8 mouse cellular contexts compared by ENCODE assay signal in genomic region chr12:26415104-26415771, GRCm38 (mm10). TPM values are rescaled to one million over a fixed set of nuclear protein-coding genes. Genes with fewer than 3 reads are reported as not detected.
DNase-seq lines count a peak whose midpoint lies in the region; ATAC-seq lines count a peak whose summit lies in the region.

Rnf144a (minus strand) TSS chr12:26415254.

- H3K4me3 ChIP-seq in forebrain, embryonic 10.5 days, result peak within 1 kb of the TSS; percentile 95
- H3K4me3 ChIP-seq in heart, embryonic 14.5 days (ENCODE audit: control insufficient read depth in 1 of 2, insufficient read depth in 1 of 2, low read depth in 1 of 2, low read length in 2 of 2), result peak within 1 kb of the TSS; percentile 77 to 86
- H3K4me3 ChIP-seq in liver, embryonic 12.5 days, result peak within 1 kb of the TSS; percentile 68
- H3K4me3 ChIP-seq in stomach, embryonic 14.5 days (ENCODE audit: low read depth, low read length), result peak within 1 kb of the TSS; percentile 97

- H3K9me3 ChIP-seq in forebrain, embryonic 10.5 days, result no peaks in the 10 kb centered on the region
- H3K9me3 ChIP-seq in heart, embryonic 14.5 days (ENCODE audit: control insufficient read depth, low read length), result no peaks in the 10 kb centered on the region
- H3K9me3 ChIP-seq in liver, embryonic 12.5 days (replicated peaks), result no peaks in the 10 kb centered on the region
- H3K9me3 ChIP-seq in stomach, embryonic 14.5 days (ENCODE audit: control insufficient read depth, low read depth, low read length), result no peaks in the 10 kb centered on the region

- peak within 1 kb of the TSS; percentile 98 for H3K4me2 ChIP-seq in heart, embryonic 14.5 days (ENCODE audit: low read length)
- peak within 1 kb of the TSS; percentile 88 for H3K4me2 ChIP-seq in liver, embryonic 12.5 days
- H3K4me2 ChIP-seq in stomach, embryonic 14.5 days (replicated peaks; ENCODE audit: low read depth, low read length), result peak within 1 kb of the TSS; percentile 64

- peak; percentile 67; the same call in 1 of the 2 replicates for ATAC-seq in heart, embryonic 14.5 days (ENCODE audit: insufficient number of reproducible peaks, insufficient read depth, low FRiP score, low read depth)
- ATAC-seq in liver, embryonic 12.5 days, result peak; percentile 75
- peak; percentile 86 for ATAC-seq in stomach, embryonic 14.5 days (ENCODE audit: insufficient number of reproducible peaks, insufficient read depth, low FRiP score, low read depth)

- 1% methylated on average over 45 of the region's 45 CpGs for WGBS in forebrain, embryonic 10.5 days
- whole genome bisulfite sequencing in heart, embryonic 14.5 days, result under 1% methylated on average over 45 of the region's 45 CpGs
- WGBS in liver, embryonic 12.5 days (ENCODE audit: insufficient replicate concordance), result 2% methylated on average over 45 of the region's 45 CpGs
- WGBS in stomach, embryonic 14.5 days, result under 1% methylated on average over 45 of the region's 45 CpGs

- peak within 1 kb of the TSS; percentile 100 for H3K27ac ChIP-seq in forebrain, embryonic 10.5 days
- peak within 1 kb of the TSS in 1 of 2 experiments; percentile 44; a peak in 2 of 4 replicates for H3K27ac ChIP-seq in heart, embryonic 14.5 days (replicated peaks in 1 of 2; ENCODE audit: control insufficient read depth in 1 of 2, insufficient read depth in 1 of 2, low read depth in 2 of 2, low read length in 2 of 2)
- no peak within 1 kb of the TSS for H3K27ac ChIP-seq in liver, embryonic 12.5 days
- H3K27ac ChIP-seq in stomach, embryonic 14.5 days (ENCODE audit: low read length), result peak within 1 kb of the TSS; percentile 44; the same call in 1 of the 2 replicates

- no peaks in the 10 kb centered on the region for H3K27me3 ChIP-seq in forebrain, embryonic 10.5 days (ENCODE audit: poor library complexity, severe bottlenecking)
- H3K27me3 ChIP-seq in heart, embryonic 14.5 days (ENCODE audit: control insufficient read depth, insufficient read depth, low read length), result peaks cover 7% of the 10 kb centered on the region; the same call in 1 of the 2 replicates
- peaks cover 33% of the 10 kb centered on the region for H3K27me3 ChIP-seq in liver, embryonic 12.5 days (replicated peaks)
- no peaks in the 10 kb centered on the region for H3K27me3 ChIP-seq in stomach, embryonic 14.5 days (ENCODE audit: control insufficient read depth, insufficient read depth, low read length)

- H3K36me3 ChIP-seq in forebrain, embryonic 10.5 days (replicated peaks), result peaks cover 28% of the 10 kb centered on the region
- H3K36me3 ChIP-seq in heart, embryonic 14.5 days (ENCODE audit: control insufficient read depth, insufficient read depth, low read length), result no peaks in the 10 kb centered on the region
- H3K36me3 ChIP-seq in liver, embryonic 12.5 days, result no peaks in the 10 kb centered on the region
- H3K36me3 ChIP-seq in stomach, embryonic 14.5 days (ENCODE audit: control insufficient read depth, insufficient read depth, low read length), result no peaks in the 10 kb centered on the region

- peak within 1 kb of the TSS; percentile 90 for H3K9ac ChIP-seq in heart, embryonic 14.5 days (ENCODE audit: low read length)
- peak within 1 kb of the TSS; percentile 64 for H3K9ac ChIP-seq in liver, embryonic 12.5 days
- H3K9ac ChIP-seq in stomach, embryonic 14.5 days (replicated peaks; ENCODE audit: low read depth, low read length), result peak within 1 kb of the TSS; percentile 89

- peaks cover 53% of the 10 kb centered on the region for H3K4me1 ChIP-seq in forebrain, embryonic 10.5 days
- H3K4me1 ChIP-seq in heart, embryonic 14.5 days (ENCODE audit: control insufficient read depth in 2 of 2, insufficient read depth in 2 of 2, low read length in 2 of 2), result peaks cover 10 to 24% of the 10 kb centered on the region in 2 experiments
- H3K4me1 ChIP-seq in liver, embryonic 12.5 days, result no peaks in the 10 kb centered on the region
- peaks cover 14% of the 10 kb centered on the region for H3K4me1 ChIP-seq in stomach, embryonic 14.5 days (ENCODE audit: control insufficient read depth, insufficient read depth, low read length)

- peak; percentile 88 for DNase-seq in CD4-positive helper T cell, adult 2 months (ENCODE audit: low read depth, low spot score)
- DNase-seq in c-Kit-negative CD71-positive TER-119-positive erythroid progenitor cells, embryonic 14.5 days (ENCODE audit: low read depth, low spot score), result peak; percentile 16
- DNase-seq in forebrain, embryonic 10.5 days (ENCODE audit: extremely low spot score, low spot score), result peak; percentile 88
- DNase-seq in kidney, postnatal 14 days, result peak; percentile 92
- DNase-seq in natural killer cell, adult 2 months (ENCODE audit: low spot score in 2 of 2), result peak; percentile 78 to 88

RNA-seq across cellular contexts. Expression of gene Rnf144a, which starts in this region (rescaled TPM):
- polyA plus RNA-seq in forebrain, embryonic 10.5 days (2016; fragmentation: Nextera tagmentation; extraction: Ambion mirVana), result 40.8 and 41.1 TPM in 2 replicates
- polyA plus RNA-seq in heart, embryonic 14.5 days (2014; fragmentation: Nextera tagmentation; extraction: Ambion mirVana), result 7.8 and 11.5 TPM in 2 replicates
- 3.1 and 4.1 TPM in 2 replicates for polyA plus RNA-seq in liver, embryonic 12.5 days (2016; fragmentation: Nextera tagmentation; extraction: Ambion mirVana)
- 19.1 and 21.1 TPM in 2 replicates for polyA plus RNA-seq in stomach, embryonic 14.5 days (2014; fragmentation: Nextera tagmentation; extraction: Ambion mirVana)

Comparison
In these comparisons a context has a peak if more than half of its experiments do, and no peak if none do; other contexts are left out.
1. DNase-seq: peak in every context shown above with its lines; median percentile 92 in kidney, postnatal 14 days; 88 in CD4-positive helper T cell, adult 2 months; 88 in forebrain, embryonic 10.5 days; 83 in natural killer cell, adult 2 months; 16 in c-Kit-negative CD71-positive TER-119-positive erythroid progenitor cells, embryonic 14.5 days.